15 mouse cellular contexts compared by ENCODE assay signal in genomic region chr7:91919099-91919498, GRCm38 (mm10).
"Had no signal": no experiment of that assay in that cellular context is flagged by ENCODE, and none has a peak within 500 bp of the region (broad histone marks: within the 10 kb centered on the region; RNA-seq: fewer than 3 reads in every experiment).

No protein-coding gene starts in this region.

- DNase-seq: kidney, adult 18-20 months; kidney, adult 9 months; kidney, postnatal 25 days; liver, embryonic 13.5 days; lung, adult 2 months; lung, postnatal 14 days; lung, postnatal 4 days; right cerebral cortex, adult 18-20 months; right cerebral cortex, postnatal 14 days; right cerebral cortex, postnatal 4 days; thymus, adult 2 months; thymus, postnatal 14 days; thymus, postnatal 4 days had no signal

- H3K27ac ChIP-seq: liver, embryonic 13.5 days; stomach, postnatal 0 days had no signal

- H3K4me3 ChIP-seq: left cerebral cortex, adult 2 months; liver, embryonic 13.5 days had no signal
